In the genomic region with DNA sequence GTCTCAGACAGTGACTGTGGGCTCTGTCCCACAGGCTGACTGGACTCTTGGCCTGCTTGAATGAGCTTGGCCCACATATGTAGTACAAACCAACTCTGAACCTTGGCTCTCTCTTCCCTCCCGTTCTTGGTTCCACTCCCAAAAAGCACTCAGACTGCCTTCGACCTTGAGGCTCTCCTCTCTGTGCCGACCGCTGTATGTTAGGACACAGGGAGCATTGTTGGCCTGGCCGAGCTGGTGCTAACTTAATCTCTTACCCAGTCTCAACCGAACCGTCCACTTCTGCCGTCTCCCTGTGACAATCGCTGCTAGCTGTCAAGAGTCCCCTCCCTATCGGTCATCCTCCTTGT, we compare ENCODE assay signal across 11 mouse cellular contexts.
A peak's percentile ranks its signal among the peaks of the same experiment; 100 is the strongest.
DNase-seq lines count a peak whose midpoint lies in the region.
"Had no signal": no experiment of that assay in that cellular context is flagged by ENCODE, and none has a peak within 500 bp of the region (broad histone marks: within the 10 kb centered on the region; RNA-seq: fewer than 3 reads in every experiment).

No protein-coding gene starts in this region.

- intact Hi-C loops in heart, postnatal 36 days (cut with DNase I): no loop called here
- intact Hi-C loops in left cerebral cortex, postnatal 14 days (cut with DNase I): no loop called here

- DNase-seq in ovary, postnatal 36 days (ENCODE audit: low spot score): peak; percentile 26
- no peak for DNase-seq in ovary, postnatal 10 days (ENCODE audit: low spot score)
- peak; percentile 24 to 29 for DNase-seq in heart, postnatal 36 days
- peak; percentile 64 to 84 for DNase-seq in kidney, postnatal 25 days
- DNase-seq in testis, postnatal 14 days (ENCODE audit: low spot score): peak; percentile 77
- no peak for DNase-seq in T-cell, adult 2 months (ENCODE audit: low spot score)
- no peak for DNase-seq in cerebellum, postnatal 4 days (ENCODE audit: low spot score in 2 of 2)
- DNase-seq in left cerebral cortex, postnatal 14 days (ENCODE audit: low spot score in 2 of 2): no peak
- DNase-seq: cerebellum, postnatal 10 days; gastrocnemius, postnatal 10 days; thymus, adult 18-20 months had no signal

Comparison
In these comparisons a context has a peak if more than half of its experiments do, and no peak if none do; other contexts are left out.
1. DNase-seq: peak in ovary, postnatal 36 days (single experiment), heart, postnatal 36 days (2 of 2), kidney, postnatal 25 days (2 of 2) and testis, postnatal 14 days (single experiment); none in ovary, postnatal 10 days (single experiment), T-cell, adult 2 months (single experiment), cerebellum, postnatal 4 days (0 of 2) and left cerebral cortex, postnatal 14 days (0 of 2).